Mouse (Mus musculus): ENCODE measurements around the gene Gm45711. TPM values are rescaled to one million over a fixed set of nuclear protein-coding genes. Genes with fewer than 3 reads are reported as not detected.
"Not testable (repeated sequence)": the region's sequence is repeated elsewhere in the genome, so short reads cannot be mapped to it uniquely, and the experiment has no call there.

The Gm45711 gene
- total RNA-seq, 2 experiments from 2014 or later, result not detected

GRCm38 (mm10) chr8:104332665-104333631 is 23.1 kb upstream of the Gm45711 start:
- intact Hi-C loops (cut with DNase I), result no loop called here
- no peak for DNase-seq

- DNase-seq; intact Hi-C loops (cut with DNase I): not testable (repeated sequence)
These were observed 12.0 kb upstream of the Gm45711 start, which contains the start of gene Cmtm2b for GRCm38 (mm10) chr8:104321930-104322329. Gene Cmtm2b (plus strand): TSS chr8:104322230.

GRCm38 (mm10) chr8:104321267-104321666 is 11.4 kb upstream of the Gm45711 start, which contains the start of gene Gm11020:
Gene Gm11020 (plus strand): TSS chr8:104321567.
- intact Hi-C loops (cut with DNase I); DNase-seq: not testable (repeated sequence)

GRCm38 (mm10) chr8:104313311-104313710 is 3.4 kb upstream of the Gm45711 start:
- intact Hi-C loops (cut with DNase I), result no loop called here
- DNase-seq, result peak; percentile 41 to 47

- DNase-seq, result not testable (repeated sequence)
These were observed 2.1 kb upstream of the Gm45711 start for GRCm38 (mm10) chr8:104312023-104312422.

GRCm38 (mm10) chr8:104308341-104308740 is 1.5 kb downstream of the Gm45711 start:
- intact Hi-C loops (cut with DNase I); DNase-seq: not testable (repeated sequence)

More at GRCm38 (mm10) chr8:104312023-104312422, 2.1 kb upstream of the Gm45711 start:
- intact Hi-C loops (cut with DNase I), result not testable (repeated sequence)

- intact Hi-C loops (cut with DNase I), result no loop called here
- DNase-seq, result no peak
These were observed 4.9 kb downstream of the Gm45711 start for GRCm38 (mm10) chr8:104304962-104305361.

- intact Hi-C loops (cut with DNase I); DNase-seq: not testable (repeated sequence)
These were observed 7.3 kb downstream of the Gm45711 start for GRCm38 (mm10) chr8:104302536-104302935.

GRCm38 (mm10) chr8:104301577-104301976 is 8.3 kb downstream of the Gm45711 start:
- DNase-seq, result peak; percentile 41 to 53
- intact Hi-C loops (cut with DNase I), result not testable (repeated sequence)

- DNase-seq, result no peak
- intact Hi-C loops (cut with DNase I), result no loop called here
These were observed 15.5 kb downstream of the Gm45711 start for GRCm38 (mm10) chr8:104294396-104294795.

GRCm38 (mm10) chr8:104293081-104293480 is 16.8 kb downstream of the Gm45711 start, which contains the start of gene Cmtm2a:
Gene Cmtm2a (minus strand): TSS chr8:104293181.
- intact Hi-C loops (cut with DNase I); DNase-seq: not testable (repeated sequence)

GRCm38 (mm10) chr8:104268937-104269440 is 40.9 kb downstream of the Gm45711 start:
- no peak for DNase-seq
- intact Hi-C loops (cut with DNase I), result no loop called here

GRCm38 (mm10) chr8:104268368-104268767 is 41.5 kb downstream of the Gm45711 start:
- intact Hi-C loops (cut with DNase I), result no loop called here
- no peak for DNase-seq

GRCm38 (mm10) chr8:104264271-104264935 is 45.5 kb downstream of the Gm45711 start:
- intact Hi-C loops (cut with DNase I); DNase-seq: not testable (repeated sequence)

GRCm38 (mm10) chr8:104261802-104262201 is 48.1 kb downstream of the Gm45711 start:
- intact Hi-C loops (cut with DNase I); DNase-seq: not testable (repeated sequence)

GRCm38 (mm10) chr8:104253016-104253415 is 56.9 kb downstream of the Gm45711 start:
- DNase-seq, result peak in 1 of 2 experiments; percentile 20

GRCm38 (mm10) chr8:104251461-104251860 is 58.4 kb downstream of the Gm45711 start:
- no peak for DNase-seq
- intact Hi-C loops (cut with DNase I), result loop anchor here (2.0 to 5.0 kb wide), 2 partner anchors 89 to 191 kb away; partner anchors contain the start of gene Dync1li2

More at GRCm38 (mm10) chr8:104253016-104253415, 56.9 kb downstream of the Gm45711 start:
- intact Hi-C loops (cut with DNase I), result loop anchor here (5.0 kb wide), 1 partner anchor 189 kb away; the partner anchor contains the start of gene Dync1li2

- peak; percentile 88 to 89 for DNase-seq
- intact Hi-C loops (cut with DNase I), result loop anchor here (2.0 to 5.0 kb wide), 2 partner anchors 90 to 192 kb away; partner anchors contain the start of gene Dync1li2
These were observed 59.2 kb downstream of the Gm45711 start, which contains the start of gene Cklf for GRCm38 (mm10) chr8:104250439-104251367. Gene Cklf (plus strand): TSS chr8:104250861.

GRCm38 (mm10) chr8:104249442-104249996 is 60.4 kb downstream of the Gm45711 start:
- intact Hi-C loops (cut with DNase I), result no loop called here
- DNase-seq, result no peak

Measured in heart, postnatal 10 days (tissue).